Mouse (Mus musculus): ENCODE measurements around the gene Olfm1.

- TF ChIP-seq POLR2A (IDR thresholded peaks at IDR 0.05; ENCODE audit: control insufficient read depth, extremely low read depth, insufficient read depth, low read length, poor library complexity) (no peak), CTCF (IDR thresholded peaks at IDR 0.05; ENCODE audit: borderline replicate concordance, control insufficient read depth, extremely low read depth, insufficient read depth, low read length, poor library complexity) (no peak)
These were observed 81.2 kb downstream of the Olfm1 start for GRCm38 (mm10) chr2:28274006-28274405.

Measured in thymus, adult 2 months (tissue).